Mouse (Mus musculus) bone marrow, adult 2 months (tissue): ENCODE measurements around the gene Tbc1d10b.

Experiments used
- CTCF ChIP-seq: fragments of 200-500 bp; IDR thresholded peaks from 2 replicates; pipeline ENCODE4 v1.5.1; 2011; ENCODE audit warnings: low read length, control low read depth; ENCODE audit not compliant: control insufficient read depth, insufficient read depth
- POLR2A ChIP-seq: fragments of 200-500 bp; IDR thresholded peaks from 2 replicates; pipeline ENCODE4 v1.6.1; 2011; ENCODE audit warnings: low read depth, mild to moderate bottlenecking, control low read depth, low read length, borderline replicate concordance; ENCODE audit not compliant: control insufficient read depth

DNA sequence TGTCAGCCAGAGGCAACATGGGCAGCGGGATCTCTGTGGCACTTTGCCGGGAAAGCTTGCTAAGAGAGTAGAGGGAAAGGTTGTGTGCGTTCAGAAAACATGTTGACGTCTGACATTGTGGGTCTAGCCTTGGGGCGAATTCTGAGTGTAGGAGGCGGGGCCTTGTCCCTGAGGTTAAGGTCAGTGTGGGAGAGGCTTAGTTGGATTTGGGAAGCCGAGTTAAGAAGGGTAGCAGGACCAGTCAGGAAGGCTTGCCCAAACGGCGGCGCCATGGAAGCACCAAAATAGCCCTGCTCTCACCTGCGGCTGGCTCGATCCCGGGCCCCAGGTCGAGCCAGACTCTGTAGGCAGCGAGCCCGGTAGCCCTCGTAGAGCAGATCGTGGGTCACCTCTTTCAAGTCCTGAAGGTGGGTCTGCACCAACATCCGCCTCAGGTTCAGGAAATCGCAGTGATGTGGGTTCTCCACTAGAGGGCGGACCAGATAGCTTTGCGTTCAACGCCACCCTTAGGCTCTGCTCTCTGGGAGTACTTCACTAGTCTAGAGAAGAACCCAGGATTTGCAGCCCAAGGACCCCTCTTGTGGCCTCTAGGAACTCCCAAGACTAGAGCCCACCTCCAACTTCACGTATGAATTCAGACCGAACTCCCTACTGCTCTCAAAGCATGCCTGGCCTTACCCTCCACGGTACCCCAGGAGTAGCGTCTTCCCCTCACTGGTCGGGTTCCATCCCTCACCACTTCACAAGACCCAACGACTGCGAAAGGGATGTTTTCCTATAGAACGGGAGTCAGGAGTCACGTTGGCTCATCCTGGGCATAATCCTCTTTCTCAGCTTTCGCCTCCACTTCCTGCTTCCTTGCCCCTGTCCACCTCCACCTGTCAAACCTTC, 7.0 kb upstream of the Tbc1d10b start:
- TF ChIP-seq POLR2A (no peak), CTCF (peak; percentile 91)
